Mouse (Mus musculus) cortical plate, adult 2 months (tissue): ENCODE data around the gene Pphln1. TPM values are rescaled to one million over a fixed set of nuclear protein-coding genes. Genes with fewer than 3 reads are reported as not detected.
A peak's percentile ranks its signal among the peaks of the same experiment; 100 is the strongest.

Experiments
- H3K27ac ChIP-seq: fragments of 200-500 bp; 2 replicates; pipeline ENCODE4 v1.5.1; 2012; ENCODE audit warnings: low read length, control low read depth, inconsistent platforms; ENCODE audit not compliant: insufficient read depth
- H3K4me1 ChIP-seq: fragments of 200-500 bp; 2 replicates; pipeline ENCODE4 v1.6.1; 2011; ENCODE audit warnings: low read length; ENCODE audit not compliant: control insufficient read depth, insufficient read depth
- H3K4me3 ChIP-seq: fragments of 200-500 bp; 2 replicates; pipeline ENCODE4 v1.5.1; 2011; ENCODE audit warnings: mild to moderate bottlenecking, low read length, control low read depth; ENCODE audit not compliant: insufficient read depth
- CTCF ChIP-seq: fragments of 200-500 bp; IDR thresholded peaks from 2 replicates; pipeline ENCODE4 v1.5.1; 2011; ENCODE audit warnings: mild to moderate bottlenecking, control low read depth, low read length; ENCODE audit not compliant: insufficient read depth; ENCODE audit errors: extremely low read depth
- POLR2A ChIP-seq: fragments of 200-500 bp; IDR thresholded peaks from 2 replicates; pipeline ENCODE4 v1.6.1; 2011; ENCODE audit warnings: mild to moderate bottlenecking, low read length, control low read depth; ENCODE audit not compliant: insufficient read depth; ENCODE audit errors: extremely low read depth
- polyA plus RNA-seq: library from polyadenylated mRNA; depleted of rRNA; stranded (reverse); fragments of >200 nt; gene quantifications from 2 replicates; pipeline ENCODE4 v1.2.3, GENCODE M21; 2012

The Pphln1 gene
- polyA plus RNA-seq, 1 experiment, result 23.0 TPM

- Histone ChIP-seq H3K4me1 (no peaks in the 10 kb centered on the region), H3K27ac (no peak overlapping the region), H3K4me3 (no peak overlapping the region)
- TF ChIP-seq POLR2A (no peak), CTCF (no peak)
Measured at GRCm38 (mm10) chr15:93433811-93434210, 35.7 kb downstream of the Pphln1 start.

GRCm38 (mm10) chr15:93435998-93436397 is 37.8 kb downstream of the Pphln1 start:
- Histone ChIP-seq H3K27ac (no peak overlapping the region), H3K4me3 (no peak overlapping the region), H3K4me1 (no peaks in the 10 kb centered on the region)
- no peak for TF ChIP-seq POLR2A
- no peak for TF ChIP-seq CTCF

GRCm38 (mm10) chr15:93438663-93439062 is 40.5 kb downstream of the Pphln1 start:
- H3K4me1 ChIP-seq, result no peaks in the 10 kb centered on the region
- H3K27ac ChIP-seq, result no peak overlapping the region
- H3K4me3 ChIP-seq, result no peak overlapping the region
- TF ChIP-seq POLR2A (no peak), CTCF (peak; percentile 96)

DNA sequence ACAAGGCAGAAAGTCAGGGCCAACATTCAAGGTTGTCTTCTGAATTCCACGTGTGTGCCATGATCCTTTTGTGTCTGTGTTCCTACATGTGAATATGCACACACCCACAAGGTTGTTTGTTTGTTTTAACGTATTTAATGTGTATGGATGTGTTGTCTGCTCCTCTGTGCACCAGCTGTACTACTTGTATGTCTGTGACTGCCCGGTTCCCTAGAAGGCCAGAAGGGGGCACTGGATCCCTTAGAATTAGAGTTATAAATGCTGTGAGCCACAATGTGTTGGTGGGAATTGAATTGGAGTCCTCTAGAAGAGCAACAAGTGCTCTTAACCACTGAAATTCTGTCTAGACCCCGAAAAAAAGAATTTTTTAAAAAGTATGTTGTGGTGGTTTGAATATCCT is 44.1 kb downstream of the Pphln1 start:
- no peaks in the 10 kb centered on the region for H3K4me1 ChIP-seq
- H3K27ac ChIP-seq, result no peak overlapping the region
- H3K4me3 ChIP-seq, result no peak overlapping the region
- 0 out of 2 replicates have a peak, but pooled peaks have one; percentile 1 for TF ChIP-seq CTCF
- TF ChIP-seq POLR2A, result no peak

- TF ChIP-seq CTCF (no peak), POLR2A (no peak)
Measured at GRCm38 (mm10) chr15:93443676-93444075, 45.5 kb downstream of the Pphln1 start.

GRCm38 (mm10) chr15:93448862-93449261 is 50.7 kb downstream of the Pphln1 start:
- TF ChIP-seq POLR2A (no peak), CTCF (no peak)
- Histone ChIP-seq H3K4me3 (no peak overlapping the region), H3K4me1 (no peaks in the 10 kb centered on the region), H3K27ac (no peak overlapping the region)

More at GRCm38 (mm10) chr15:93443676-93444075, 45.5 kb downstream of the Pphln1 start:
- no peak overlapping the region for H3K4me3 ChIP-seq
- no peak overlapping the region for H3K27ac ChIP-seq
- no peaks in the 10 kb centered on the region for H3K4me1 ChIP-seq

- H3K27ac ChIP-seq, result no peak overlapping the region
- H3K4me1 ChIP-seq, result no peaks in the 10 kb centered on the region
- no peak overlapping the region for H3K4me3 ChIP-seq
- TF ChIP-seq POLR2A (no peak), CTCF (no peak)
Measured at GRCm38 (mm10) chr15:93453296-93453695, 55.1 kb downstream of the Pphln1 start.

- peak; percentile 27; the same call in 1 of the 2 replicates for TF ChIP-seq CTCF
- TF ChIP-seq POLR2A, result no peak
- H3K27ac ChIP-seq, result no peak overlapping the region
- H3K4me3 ChIP-seq, result no peak overlapping the region
- H3K4me1 ChIP-seq, result no peaks in the 10 kb centered on the region
Measured at GRCm38 (mm10) chr15:93456005-93456404, 57.9 kb downstream of the Pphln1 start.

DNA sequence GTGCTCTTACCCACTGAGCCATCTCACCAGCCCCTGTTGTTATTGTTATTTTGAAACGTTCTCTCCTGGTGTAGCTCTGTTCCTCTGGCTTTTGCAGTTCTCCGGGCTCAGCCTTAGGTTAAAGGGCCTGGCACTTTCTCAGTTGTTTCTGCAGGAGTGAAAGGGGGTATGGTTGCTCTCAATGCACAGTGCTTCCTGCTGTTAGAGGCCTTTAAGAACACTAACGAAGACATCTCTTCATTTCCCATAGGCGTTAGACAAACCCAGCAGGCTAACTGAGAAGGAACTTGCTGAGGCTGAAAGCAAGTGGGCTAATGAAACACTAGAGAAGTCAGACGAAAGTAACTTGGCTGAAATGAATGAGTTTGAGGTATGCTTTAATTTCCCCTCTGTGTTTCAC is 61.3 kb downstream of the Pphln1 start:
- no peak for TF ChIP-seq CTCF
- no peak for TF ChIP-seq POLR2A
- no peaks in the 10 kb centered on the region for H3K4me1 ChIP-seq
- H3K27ac ChIP-seq, result no peak overlapping the region
- H3K4me3 ChIP-seq, result no peak overlapping the region

DNA sequence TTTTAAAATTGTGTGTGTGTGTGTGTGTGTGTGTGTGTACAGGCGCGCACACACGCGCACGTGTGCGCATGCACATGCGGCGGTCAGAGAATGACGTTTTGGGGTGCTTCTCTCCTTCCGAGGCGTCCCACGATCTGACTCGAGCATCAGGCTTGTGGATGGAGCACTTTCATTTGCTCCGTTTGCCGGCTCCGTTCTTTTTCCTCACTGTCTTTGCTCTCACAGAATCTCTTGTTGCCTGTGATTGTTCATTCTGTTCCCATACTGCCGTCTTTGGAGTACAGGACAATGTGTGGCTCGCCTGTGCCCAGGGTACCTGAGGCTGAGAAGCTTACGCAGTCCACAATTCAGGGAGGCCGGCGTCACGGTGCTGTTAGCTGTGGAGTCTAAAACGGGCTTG is 62.9 kb downstream of the Pphln1 start:
- Histone ChIP-seq H3K4me3 (no peak overlapping the region), H3K4me1 (no peaks in the 10 kb centered on the region), H3K27ac (no peak overlapping the region)
- no peak for TF ChIP-seq CTCF
- no peak for TF ChIP-seq POLR2A

DNA sequence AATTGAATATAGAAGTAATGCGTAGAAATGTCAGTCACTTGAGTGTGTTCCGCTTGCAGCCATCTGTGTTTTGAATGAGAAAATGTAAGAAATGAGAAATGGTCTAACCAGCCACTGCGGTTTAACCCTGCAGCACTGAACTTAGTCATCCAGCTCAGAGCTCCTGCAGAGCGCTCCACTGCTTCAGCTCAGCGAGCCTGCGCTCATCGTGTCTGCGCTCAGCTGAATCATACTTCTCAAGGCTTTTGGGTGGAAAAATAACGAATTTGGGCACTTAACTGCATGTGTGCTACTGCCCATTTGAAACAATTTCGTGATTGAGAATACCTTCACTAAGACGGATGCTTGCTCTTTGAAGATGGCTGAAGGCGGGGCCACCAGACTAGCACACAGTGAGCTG is 73.5 kb downstream of the Pphln1 start:
- Histone ChIP-seq H3K27ac (no peak overlapping the region), H3K4me1 (peaks cover 2% of the 10 kb centered on the region; the same call in 1 of the 2 replicates), H3K4me3 (no peak overlapping the region)
- TF ChIP-seq POLR2A (no peak), CTCF (no peak)
